Mouse (Mus musculus): Measurements from ENCODE around the gene Bcr.
A peak's percentile ranks its signal among the peaks of the same experiment; 100 is the strongest.
"Not testable (repeated sequence)": the region's sequence is repeated elsewhere in the genome, so short reads cannot be mapped to it uniquely, and the experiment has no call there.

The Bcr gene

DNA sequence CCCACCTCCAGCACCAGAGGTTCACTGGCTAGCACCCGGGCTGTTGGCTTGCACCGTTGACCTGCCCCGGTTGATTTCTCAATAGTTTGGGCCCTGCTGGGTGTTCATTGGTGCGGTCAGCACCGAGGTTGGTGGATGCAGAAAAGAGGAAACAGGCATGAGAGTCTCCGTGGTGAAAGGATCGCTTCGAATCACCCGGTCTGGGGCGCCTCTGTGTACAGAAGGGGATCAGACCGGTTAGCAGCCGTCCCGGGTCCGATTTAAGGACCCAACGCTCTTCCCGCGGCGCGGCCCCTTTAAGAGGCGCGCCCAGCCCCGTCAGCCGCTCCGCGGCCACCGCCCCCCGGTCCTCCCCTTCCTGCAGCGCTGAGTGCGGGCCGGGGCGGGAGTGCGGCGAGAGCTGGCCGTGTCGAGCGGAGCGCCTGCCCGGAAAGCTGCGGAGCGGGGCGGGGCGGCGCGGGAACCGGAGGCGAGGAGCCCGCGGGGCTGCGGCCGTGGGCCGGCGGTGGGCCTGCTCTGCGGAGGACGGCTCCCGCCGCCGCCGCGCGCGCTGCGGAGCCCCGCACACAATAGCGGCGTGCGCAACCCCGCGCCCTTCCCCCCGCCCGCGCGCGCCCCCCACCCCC lies at the start of gene Bcr:
TSS of gene Bcr (plus strand) at position 376 of the 626 bp plus-strand sequence.
- DNase-seq (ENCODE audit: low spot score in 2 of 2) = peak; percentile 72 to 76

DNA sequence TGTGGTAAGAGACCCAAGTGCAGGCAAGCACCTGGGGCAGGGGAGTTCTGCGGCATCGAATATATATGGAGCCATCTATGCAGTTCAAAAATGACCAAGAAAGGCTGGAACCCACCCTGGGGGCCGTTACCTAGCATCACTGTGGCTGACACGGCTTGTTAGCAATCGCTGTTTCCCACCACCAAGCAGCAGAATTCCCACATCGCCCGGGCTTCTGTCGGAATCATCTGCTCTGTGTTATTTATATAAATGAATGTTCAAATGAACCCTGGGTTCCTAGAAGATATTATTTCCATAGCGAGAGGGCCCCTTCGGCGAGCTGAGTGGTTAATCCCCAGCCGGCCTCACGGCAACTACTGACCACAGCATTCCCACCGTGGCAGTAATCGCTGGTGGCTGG lies 49.7 kb upstream of the Bcr start:
- no peak for DNase-seq (ENCODE audit: low spot score in 2 of 2)

DNA sequence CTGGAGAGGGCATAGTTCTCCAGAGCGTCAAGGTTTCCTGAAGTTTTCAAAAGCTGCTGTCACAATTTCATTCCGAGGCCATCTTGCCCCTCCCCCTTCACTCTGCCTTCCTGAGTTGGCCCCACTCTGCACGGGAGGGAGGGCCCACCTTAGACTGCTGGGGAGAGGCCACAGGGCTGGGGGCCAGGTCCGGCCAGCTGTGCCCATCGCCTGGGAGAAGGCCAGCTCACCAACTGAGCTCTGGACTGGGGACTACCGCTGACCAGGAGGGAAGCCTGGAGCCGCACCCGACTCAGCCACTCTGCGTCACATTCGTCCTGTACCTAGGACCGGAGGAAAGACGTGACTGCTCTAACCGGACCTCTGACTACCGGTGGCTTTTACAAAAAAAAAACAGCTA lies 44.9 kb upstream of the Bcr start:
- no peak for DNase-seq (ENCODE audit: low spot score in 2 of 2)

DNA sequence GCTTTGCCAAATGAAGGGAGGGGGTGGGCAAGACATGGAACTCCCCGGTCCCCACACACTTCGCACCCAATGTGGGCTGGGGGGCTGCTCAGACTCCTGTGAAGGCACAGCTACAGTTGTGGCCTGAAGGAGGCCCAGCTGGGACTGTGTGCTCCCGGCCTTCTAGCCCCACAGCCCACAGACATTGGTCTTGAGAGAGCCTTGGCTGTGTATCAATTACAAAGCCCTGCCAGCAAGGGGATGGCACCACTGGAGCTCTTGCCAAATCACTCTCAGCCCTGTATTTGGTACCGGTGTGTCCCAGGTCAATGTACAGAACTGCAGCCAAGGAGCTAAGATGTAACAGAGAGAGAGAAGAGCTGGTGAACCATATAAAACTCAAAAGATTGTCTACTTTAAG lies 43.9 kb upstream of the Bcr start:
- DNase-seq (ENCODE audit: low spot score in 2 of 2) = no peak

DNA sequence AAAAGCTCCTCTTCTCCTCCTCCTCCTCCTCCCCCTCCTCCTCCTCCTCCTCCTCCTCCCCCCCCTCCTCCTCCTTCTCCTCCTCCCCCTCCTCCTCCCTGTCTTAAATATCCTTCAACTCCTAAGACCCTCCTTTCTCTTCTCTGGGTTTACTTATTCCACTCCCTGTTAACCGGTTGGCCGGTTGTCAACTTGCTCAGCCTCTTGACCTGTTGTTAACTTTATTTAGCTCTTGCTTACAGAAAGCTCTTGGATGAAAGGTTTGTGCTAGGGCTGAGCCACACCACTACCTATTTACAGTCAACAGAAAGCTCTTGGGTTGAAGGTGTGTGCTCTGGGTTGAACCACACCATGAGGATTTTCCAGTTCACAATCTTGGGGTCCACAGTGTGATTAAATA lies 40.1 kb upstream of the Bcr start:
- no peak for DNase-seq (ENCODE audit: low spot score in 2 of 2)

DNA sequence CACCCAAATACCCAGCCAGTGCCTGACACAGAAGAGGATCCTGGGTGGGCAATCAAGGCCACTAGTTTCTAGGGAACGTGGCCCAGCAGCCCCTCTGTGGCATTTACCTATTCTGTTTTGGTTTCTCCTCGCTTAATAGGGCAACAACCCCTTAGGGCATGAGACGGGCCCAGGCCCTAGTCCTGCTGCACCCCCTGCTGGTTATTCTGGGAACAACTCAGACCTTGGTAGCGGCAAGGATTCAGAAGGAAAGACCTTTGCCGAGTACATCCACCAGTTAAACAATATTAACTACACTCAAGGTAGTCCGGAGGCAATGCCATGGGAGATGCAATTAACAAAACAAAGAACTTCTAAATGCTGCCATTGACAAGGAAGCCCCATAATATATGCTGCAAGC lies 39.3 kb upstream of the Bcr start:
- DNase-seq (ENCODE audit: low spot score in 2 of 2) = peak; percentile 87 to 89

DNA sequence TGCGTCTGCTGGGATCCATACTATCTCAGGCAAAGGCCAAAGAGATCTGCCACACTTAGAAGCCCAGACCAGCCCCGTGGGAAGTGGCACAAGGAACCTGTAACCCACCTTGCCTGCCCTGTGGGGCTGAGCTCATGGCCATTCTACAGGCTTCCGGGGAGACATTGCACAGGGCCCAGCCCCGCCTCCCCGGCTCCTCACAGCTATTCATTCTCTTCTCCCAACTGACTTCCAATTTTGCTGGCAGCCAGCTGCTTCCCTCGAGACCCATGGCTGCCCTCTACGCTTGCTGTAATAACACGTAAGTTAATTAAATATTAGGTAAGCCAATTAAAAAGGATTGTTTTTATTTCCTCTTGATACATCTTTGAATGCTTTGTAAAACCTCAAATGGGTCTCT lies 33.9 kb upstream of the Bcr start:
- no peak for DNase-seq (ENCODE audit: low spot score in 2 of 2)

DNA sequence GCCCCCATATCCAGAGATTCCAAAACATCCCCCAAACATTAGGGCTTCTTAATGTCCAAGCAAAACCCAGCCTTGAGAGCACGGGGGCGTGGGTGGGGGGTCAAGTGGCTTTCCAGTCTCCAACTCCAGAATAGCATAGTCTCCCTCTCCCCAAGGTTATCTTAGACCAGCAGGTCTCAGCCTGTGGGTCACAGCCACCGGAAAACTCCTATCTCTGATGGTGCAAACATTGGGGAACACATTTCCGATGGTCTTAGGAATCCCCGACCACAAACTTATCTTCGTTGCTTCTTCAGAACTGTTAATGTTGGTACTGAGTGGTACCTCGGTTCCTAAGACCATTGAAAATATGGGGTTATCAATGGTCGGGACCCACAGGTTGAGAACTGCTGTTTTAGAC lies 31.6 kb upstream of the Bcr start:
- no peak for DNase-seq (ENCODE audit: low spot score in 2 of 2)

DNA sequence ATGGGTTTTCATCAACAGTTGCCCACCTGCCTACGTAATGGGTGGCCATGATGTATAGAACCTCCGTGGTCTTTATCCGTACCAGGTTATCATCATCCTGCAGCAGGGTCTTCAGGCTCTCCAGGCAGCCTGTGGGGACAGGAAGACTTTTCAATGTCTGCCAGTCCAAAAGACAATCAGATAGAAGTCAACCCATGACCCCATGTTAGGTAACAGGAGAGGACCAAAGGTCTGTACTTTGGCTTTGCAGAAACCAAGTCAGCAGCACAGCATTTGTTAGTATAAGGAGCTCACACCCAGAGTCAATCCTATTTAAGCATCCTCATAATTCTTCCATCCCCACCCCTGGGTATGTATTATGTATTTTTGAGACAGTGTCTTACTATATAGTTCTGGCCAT lies 30.7 kb upstream of the Bcr start:
- DNase-seq (ENCODE audit: low spot score in 2 of 2) = no peak

DNA sequence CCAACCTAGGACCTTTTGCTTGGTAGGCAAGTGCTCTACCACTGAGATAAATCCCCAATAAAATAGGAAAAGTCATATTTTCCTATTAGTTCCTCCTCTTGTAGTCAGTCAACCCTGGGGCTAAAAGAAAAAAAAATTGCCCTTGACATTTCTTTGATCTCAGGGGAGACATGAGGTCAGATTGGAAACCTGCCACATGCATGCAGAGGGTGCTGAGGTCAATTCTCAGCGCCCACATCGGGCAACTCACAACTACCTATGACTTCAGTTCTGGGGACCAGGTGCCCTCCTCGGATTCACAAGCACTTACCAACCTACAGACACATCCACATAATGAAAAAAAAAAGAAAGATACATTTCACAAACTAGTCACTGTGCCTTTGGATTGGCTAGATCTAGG lies 30.2 kb upstream of the Bcr start:
- DNase-seq (ENCODE audit: low spot score in 2 of 2) = no peak

DNA sequence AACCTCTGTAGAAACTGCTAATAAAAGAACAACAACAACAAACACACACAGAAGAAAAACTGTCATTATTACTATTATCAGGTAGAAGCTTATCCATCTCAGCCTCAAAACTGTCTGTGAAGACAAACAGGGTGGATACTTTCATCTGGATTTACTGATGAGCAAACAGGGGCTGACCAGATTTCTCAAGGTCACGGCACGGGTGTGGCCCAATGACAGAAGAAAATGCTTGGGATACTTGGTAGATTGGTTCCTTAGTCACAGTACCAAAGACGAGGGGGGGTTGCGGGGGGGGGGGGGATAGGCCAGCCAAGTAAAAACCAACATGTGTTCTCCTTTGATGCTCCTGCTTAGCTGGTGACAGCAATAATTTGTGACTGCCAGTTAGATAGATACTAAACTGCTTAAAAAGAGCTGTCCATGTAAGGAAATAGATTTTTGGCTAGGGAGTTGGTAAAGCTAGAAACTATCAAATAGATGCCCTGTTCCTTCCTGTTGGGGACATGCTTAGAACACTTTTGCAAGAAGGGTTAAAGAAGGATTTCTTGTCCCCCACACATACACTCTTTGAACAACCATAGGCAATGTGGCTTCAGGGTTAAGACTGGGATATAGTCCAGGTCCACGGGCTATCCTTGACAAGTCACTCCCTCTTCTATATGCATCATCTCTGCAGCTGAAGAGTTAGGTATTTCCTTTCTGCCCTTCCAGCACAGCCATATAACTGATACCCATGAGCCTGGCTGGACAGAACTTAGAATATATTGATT lies 28.9 kb upstream of the Bcr start:
- no peak for DNase-seq (ENCODE audit: low spot score in 2 of 2)

DNA sequence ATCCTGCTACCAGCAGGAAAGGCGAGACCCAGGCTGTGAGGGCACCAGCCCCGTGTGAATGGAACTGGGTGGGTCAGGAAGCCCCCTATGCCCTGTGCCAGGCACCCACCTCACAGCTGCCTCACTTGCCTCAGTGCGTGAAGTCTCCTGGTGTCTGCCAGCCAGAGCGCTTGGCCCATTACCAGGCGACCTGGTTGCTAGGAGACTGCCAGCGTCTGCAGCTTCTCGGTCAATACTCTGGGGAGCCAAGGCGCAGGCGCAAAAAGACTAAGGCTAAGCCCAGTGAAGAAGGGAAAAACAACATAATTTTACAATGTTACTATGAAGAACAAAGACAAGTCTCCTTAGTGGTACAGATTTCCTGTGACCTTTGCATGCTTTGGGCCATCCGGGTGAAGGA lies 28.0 kb upstream of the Bcr start, which contains the start of gene Rsph14:
TSS of gene Rsph14 (minus strand) at position 192 of the 400 bp plus-strand sequence.
- DNase-seq (ENCODE audit: low spot score in 2 of 2) = peak; percentile 88 to 90

DNA sequence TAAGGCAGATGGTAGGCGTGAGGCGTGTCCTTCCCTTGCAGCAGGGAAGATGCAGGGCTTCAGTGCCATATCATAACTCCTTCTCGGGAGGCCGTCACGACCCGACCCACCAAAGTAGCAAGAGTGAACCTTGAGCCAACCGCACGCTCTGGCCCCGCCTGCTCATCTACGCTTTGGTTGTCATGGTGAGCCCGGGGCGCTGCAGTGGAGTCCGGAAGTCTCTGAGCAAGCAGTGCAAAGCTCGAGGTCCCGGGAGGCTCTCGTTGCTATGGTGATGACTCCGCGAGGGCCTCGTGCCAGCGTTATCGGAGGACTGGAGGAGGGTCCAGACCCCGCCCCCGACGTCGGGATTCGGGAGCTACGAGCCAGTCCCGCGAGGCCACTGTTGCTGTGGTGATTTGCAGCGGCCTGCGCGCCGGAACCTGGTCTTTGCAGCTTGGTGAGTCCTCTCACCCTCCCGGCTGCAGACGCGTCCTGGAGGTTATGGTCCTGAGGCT lies 23.5 kb upstream of the Bcr start, which contains the start of gene Rab36:
TSS of gene Rab36 (plus strand) at position 176 of the 497 bp plus-strand sequence.
- DNase-seq (ENCODE audit: low spot score in 2 of 2) = peak; percentile 93 to 96

DNA sequence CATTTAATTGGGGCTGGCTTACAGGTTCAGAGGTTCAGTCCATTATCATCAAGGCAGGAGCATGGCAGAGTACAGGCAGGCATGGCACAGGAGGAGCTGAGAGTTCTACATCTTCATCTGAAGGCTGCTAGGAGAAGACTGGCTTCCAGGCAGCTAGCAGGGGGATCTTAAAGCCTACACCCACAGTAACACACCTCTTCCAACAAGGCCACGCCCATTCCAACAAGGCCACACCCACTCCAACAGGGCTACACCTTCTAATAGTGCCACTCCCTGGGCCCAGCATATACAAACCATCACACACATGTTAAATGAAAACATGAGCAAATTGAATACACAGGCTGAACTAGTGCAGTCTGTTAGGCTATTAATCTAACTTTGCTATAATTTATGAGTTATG lies 18.3 kb upstream of the Bcr start:
- DNase-seq (ENCODE audit: low spot score in 2 of 2) = not testable (repeated sequence)

DNA sequence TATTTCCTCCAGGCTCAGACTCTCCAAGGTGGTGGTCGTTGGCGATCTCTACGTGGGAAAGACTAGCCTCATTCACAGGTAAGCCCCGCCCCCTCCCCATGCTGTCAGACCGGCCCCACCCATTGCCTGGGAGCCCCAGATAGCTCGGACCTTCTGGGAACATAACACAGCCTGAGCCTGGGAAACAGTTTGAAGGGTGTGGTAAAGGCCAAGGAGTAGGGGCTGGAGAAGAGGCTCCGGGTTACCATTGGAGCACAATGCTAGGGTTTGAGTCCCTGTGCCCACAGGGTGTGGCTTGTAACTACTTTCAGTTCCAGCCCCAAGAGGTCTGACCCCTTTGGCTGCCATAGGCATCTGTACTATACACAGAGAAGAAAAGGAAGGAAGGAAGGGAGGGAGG lies 15.9 kb upstream of the Bcr start:
- DNase-seq (ENCODE audit: low spot score in 2 of 2) = no peak

DNA sequence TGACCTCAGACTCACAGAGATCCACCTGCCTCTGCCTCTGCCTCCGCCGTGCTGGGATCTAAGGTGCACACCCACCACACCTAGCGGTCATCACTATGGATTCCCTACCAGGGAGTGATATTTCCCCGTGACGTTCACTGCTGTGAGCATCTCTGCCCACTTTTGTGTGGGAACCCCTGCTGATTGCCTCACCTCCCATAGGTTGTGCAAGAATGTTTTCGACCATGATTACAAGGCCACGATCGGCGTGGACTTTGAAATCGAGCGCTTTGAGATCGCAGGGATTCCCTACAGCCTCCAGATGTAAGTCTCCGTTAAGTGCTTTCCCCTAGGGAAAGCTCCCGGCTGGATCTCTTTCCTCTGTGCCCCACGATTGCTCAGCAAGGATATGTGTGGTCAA lies 14.6 kb upstream of the Bcr start:
- DNase-seq (ENCODE audit: low spot score in 2 of 2) = no peak

DNA sequence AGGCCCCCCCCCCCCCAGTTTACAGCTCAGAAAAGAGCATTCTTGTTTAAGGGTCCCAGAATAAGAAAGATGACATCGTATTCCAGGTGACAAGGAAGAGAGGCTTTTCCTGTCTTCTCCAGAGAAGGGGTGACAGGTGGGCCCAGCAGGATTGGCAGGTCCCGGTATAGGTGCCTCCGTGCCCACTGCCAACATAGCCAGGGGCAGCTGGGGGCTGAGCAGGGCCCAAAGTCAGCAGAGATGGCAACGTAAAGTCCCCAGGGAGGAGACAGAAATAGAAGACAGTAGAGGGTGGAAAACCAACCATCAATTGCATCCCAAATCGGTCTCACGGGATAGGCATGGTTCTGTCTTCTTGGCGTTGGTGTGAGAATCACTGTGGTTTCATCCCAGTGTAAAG lies 11.7 kb upstream of the Bcr start:
- DNase-seq (ENCODE audit: low spot score in 2 of 2) = no peak

DNA sequence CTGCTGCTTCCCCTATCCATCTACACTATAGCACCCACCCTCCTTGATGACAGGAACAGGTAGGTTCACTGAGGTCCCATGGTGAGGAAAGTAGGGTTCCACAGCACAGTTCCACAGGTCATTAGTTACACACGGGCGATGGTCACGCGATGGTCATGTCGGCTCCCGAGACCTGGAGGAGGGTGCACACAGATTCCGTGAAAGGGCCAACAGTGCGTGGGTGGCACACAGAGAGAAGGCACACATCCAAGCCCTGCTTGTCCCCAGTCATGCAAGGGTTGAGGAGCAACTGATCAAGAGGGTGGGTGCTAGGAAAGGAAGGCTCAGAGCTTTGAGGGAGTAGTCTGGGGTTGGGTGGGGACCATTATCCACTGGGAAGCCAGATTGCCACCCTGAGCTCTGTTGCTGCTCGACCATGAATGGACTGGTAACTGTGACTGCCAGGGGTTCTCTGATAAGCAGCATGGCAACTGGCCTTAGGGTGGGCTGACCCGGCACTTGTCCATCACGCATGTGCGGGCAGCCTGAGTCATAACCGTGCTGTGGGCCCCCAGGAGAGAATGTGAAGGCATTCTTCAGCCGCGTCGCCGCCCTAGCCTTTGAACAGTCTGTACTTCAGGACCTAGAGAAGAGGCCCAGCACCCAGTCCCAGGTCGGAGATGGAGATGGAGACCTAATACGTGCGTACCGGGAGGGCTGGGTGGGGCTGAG lies 8.9 kb upstream of the Bcr start:
- no peak for DNase-seq (ENCODE audit: low spot score in 2 of 2)

DNA sequence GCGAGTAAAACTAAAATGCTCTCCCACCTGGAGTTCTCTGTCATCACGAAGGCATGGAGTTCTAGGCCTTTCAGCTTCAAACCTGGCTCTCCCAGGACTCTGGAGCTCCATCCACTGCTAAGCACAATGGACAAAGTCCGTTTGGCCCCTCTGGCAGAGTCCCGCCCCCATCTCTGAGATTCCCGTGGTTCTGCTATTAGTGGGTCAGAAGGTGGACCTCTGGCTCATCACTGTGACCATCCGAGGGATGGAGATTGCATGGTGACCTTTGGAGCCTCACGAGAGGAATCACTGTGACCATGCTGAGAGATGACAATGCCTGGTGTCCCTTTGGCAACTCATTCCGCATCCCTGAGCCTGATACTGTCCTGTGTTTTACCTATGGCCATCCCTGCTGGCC lies 7.5 kb upstream of the Bcr start:
- DNase-seq (ENCODE audit: low spot score in 2 of 2) = no peak

DNA sequence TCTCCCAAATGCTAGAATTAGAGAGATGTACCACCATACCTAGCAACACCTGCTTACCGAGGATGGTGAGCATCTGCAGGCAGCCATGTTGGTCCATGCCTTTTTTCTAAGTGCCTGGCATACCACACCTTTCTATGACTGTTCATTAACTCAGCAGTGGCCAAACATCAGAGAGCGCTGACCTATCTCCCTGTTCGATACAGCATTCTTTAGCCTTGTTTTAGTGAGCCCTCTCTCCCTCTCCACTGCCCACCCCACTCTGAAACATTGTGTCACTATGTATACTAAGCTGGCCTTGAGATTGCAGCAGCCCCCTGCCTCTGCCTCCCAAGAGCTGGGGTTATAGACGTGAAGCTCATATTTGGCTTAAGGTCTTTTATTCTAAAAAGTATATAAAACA lies 6.7 kb upstream of the Bcr start:
- no peak for DNase-seq (ENCODE audit: low spot score in 2 of 2)

DNA sequence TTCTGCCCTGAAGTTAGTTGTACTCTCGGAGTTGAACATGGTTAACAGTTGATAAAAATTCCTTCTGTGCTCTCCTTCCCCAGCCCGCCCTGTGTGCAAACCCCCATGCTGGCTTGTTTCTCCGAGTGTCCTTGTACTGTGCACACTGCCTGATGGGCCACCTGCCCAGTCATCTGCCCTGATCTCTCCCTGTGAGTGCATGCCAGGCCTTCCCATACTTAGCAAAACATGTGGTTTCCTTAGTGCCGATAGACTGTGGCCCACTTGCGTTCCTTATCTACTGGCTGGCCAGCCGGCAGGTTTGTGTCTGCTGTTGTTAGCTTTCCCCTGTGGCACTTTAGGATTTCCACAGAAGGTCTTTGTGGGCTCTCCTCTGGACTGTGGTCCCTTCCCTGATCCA lies 6.3 kb upstream of the Bcr start:
- DNase-seq (ENCODE audit: low spot score in 2 of 2) = no peak

DNA sequence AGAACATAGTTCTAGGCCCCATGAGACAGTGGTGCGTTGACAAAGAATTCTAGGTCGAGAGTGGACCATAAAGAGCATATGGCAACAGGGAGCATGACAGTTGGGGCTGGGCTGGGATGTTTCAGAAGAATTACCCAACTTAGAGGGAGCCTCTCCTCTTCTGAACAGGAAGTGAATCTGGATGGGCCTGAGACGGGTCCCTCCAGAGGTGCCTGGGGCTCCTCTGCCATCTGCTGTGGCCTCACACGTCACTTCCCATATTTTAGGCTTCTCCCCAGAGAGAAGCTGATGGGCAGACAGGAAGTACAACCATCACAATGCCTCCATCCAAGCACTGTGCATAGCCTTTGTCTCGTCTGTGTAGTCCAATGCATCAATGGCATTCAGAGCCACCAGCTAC lies 4.7 kb upstream of the Bcr start:
- no peak for DNase-seq (ENCODE audit: low spot score in 2 of 2)

DNA sequence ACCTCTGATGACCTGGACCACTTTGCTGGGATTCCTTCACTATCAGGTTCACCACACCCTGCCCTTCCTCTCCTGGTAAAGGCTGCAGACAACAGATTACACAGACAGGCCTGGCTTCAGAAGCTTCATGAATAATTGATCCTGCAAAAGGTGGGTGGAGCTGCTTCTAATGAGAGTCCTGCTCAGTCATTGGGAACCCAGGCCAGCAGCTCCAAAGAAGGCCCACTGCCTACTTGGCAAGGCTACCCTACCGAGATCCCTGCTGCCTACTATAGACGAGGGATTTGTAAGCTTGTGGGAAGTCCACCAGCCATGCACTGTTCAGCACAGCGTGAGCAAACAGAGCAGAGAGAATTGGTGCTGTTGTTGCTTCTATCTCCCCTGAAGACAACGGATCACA lies 4.1 kb upstream of the Bcr start:
- peak; percentile 41 to 52 for DNase-seq (ENCODE audit: low spot score in 2 of 2)
